Mouse (Mus musculus) CD4-positive, CD25-positive, alpha-beta regulatory T cell, adult 4 months (primary cell): ENCODE data around the gene Cttn. TPM values are rescaled to one million over a fixed set of nuclear protein-coding genes. Genes with fewer than 3 reads are reported as not detected.

ENCODE experiments used
- ATAC-seq: one replicate; pipeline ENCODE4 v1.8.0; 2017
- polyA plus RNA-seq, 2 experiments: library from polyadenylated mRNA; unstranded; fragments of 100-300 nt; shearing (Covaris generic); gene quantifications; one replicate each; pipeline ENCODE4 v1.2.1; 2017

Cttn gene
- polyA plus RNA-seq, 2 experiments from 2014 or later: 5.4 to 8.1 TPM

- no peak for ATAC-seq
These were observed 83.3 kb downstream of the Cttn start for GRCm38 (mm10) chr7:144387537-144387936.

Other genes starting within 250 kb of the Cttn start
- gene Ppfia1, start 82.7 kb upstream of the Cttn start, polyA plus RNA-seq: 10 to 100 TPM; 28.3 to 31.6 TPM
- gene Fadd, start 111.5 kb upstream of the Cttn start, polyA plus RNA-seq: 1 to 10 TPM; 8.2 to 9.4 TPM